Mouse (Mus musculus) spleen, postnatal 4 days (tissue): ENCODE data around the gene Dnal4.
A peak's percentile ranks its signal among the peaks of the same experiment; 100 is the strongest.

ENCODE experiments used
- DNase-seq, 2 experiments: peaks; one replicate each; pipeline ENCODE4 v3.0.0; 2022; ENCODE audit warnings: low spot score in 2 of 2

The Dnal4 gene

GRCm38 (mm10) chr15:79800701-79801100 is 23.1 kb upstream of the Dnal4 start:
- DNase-seq, result no peak

GRCm38 (mm10) chr15:79798591-79798990 is 20.9 kb upstream of the Dnal4 start:
- no peak for DNase-seq

- DNase-seq, result no peak
Observed at GRCm38 (mm10) chr15:79797680-79798079, 20.0 kb upstream of the Dnal4 start.

- no peak for DNase-seq
Observed at GRCm38 (mm10) chr15:79797096-79797495, 19.4 kb upstream of the Dnal4 start.

GRCm38 (mm10) chr15:79796256-79796655 is 18.6 kb upstream of the Dnal4 start:
- no peak for DNase-seq

GRCm38 (mm10) chr15:79794173-79794572 is 16.5 kb upstream of the Dnal4 start:
- DNase-seq, result no peak

GRCm38 (mm10) chr15:79793076-79793475 is 15.4 kb upstream of the Dnal4 start:
- no peak for DNase-seq

GRCm38 (mm10) chr15:79792455-79792854 is 14.8 kb upstream of the Dnal4 start:
- DNase-seq, result no peak

GRCm38 (mm10) chr15:79791502-79791901 is 13.9 kb upstream of the Dnal4 start:
- DNase-seq, result peak; percentile 40 to 83

- DNase-seq, result no peak
Observed at GRCm38 (mm10) chr15:79790905-79791304, 13.3 kb upstream of the Dnal4 start.

GRCm38 (mm10) chr15:79790111-79790510 is 12.5 kb upstream of the Dnal4 start:
- DNase-seq, result no peak

- DNase-seq, result no peak
Observed at GRCm38 (mm10) chr15:79787815-79788214, 10.2 kb upstream of the Dnal4 start.

- DNase-seq, result no peak
Observed at GRCm38 (mm10) chr15:79785056-79785455, 7.4 kb upstream of the Dnal4 start.

GRCm38 (mm10) chr15:79775662-79776061 is 2.0 kb downstream of the Dnal4 start:
- DNase-seq, result no peak

- peak; percentile 95 to 96 for DNase-seq
Observed at GRCm38 (mm10) chr15:79774117-79775027, 3.3 kb downstream of the Dnal4 start.

- DNase-seq, result no peak
Observed at GRCm38 (mm10) chr15:79770629-79771240, 6.9 kb downstream of the Dnal4 start.

- DNase-seq, result no peak
Observed at GRCm38 (mm10) chr15:79768302-79768701, 9.3 kb downstream of the Dnal4 start.

- no peak for DNase-seq
Observed at GRCm38 (mm10) chr15:79767327-79767961, 10.2 kb downstream of the Dnal4 start.

GRCm38 (mm10) chr15:79766586-79767071 is 11.0 kb downstream of the Dnal4 start:
- no peak for DNase-seq

GRCm38 (mm10) chr15:79766168-79766567 is 11.5 kb downstream of the Dnal4 start:
- no peak for DNase-seq

GRCm38 (mm10) chr15:79765361-79765760 is 12.3 kb downstream of the Dnal4 start:
- DNase-seq, result no peak

- DNase-seq, result no peak
Observed at GRCm38 (mm10) chr15:79764539-79765267, 12.9 kb downstream of the Dnal4 start.
